Mouse (Mus musculus) retina, postnatal 1 day (tissue): ENCODE data around the gene Vcan.
"Not testable (repeated sequence)": the region's sequence is repeated elsewhere in the genome, so short reads cannot be mapped to it uniquely, and the experiment has no call there.

ENCODE experiments used
- DNase-seq: peaks from one replicate; pipeline ENCODE4 v3.0.0-alpha.2; 2012

Vcan gene

DNA sequence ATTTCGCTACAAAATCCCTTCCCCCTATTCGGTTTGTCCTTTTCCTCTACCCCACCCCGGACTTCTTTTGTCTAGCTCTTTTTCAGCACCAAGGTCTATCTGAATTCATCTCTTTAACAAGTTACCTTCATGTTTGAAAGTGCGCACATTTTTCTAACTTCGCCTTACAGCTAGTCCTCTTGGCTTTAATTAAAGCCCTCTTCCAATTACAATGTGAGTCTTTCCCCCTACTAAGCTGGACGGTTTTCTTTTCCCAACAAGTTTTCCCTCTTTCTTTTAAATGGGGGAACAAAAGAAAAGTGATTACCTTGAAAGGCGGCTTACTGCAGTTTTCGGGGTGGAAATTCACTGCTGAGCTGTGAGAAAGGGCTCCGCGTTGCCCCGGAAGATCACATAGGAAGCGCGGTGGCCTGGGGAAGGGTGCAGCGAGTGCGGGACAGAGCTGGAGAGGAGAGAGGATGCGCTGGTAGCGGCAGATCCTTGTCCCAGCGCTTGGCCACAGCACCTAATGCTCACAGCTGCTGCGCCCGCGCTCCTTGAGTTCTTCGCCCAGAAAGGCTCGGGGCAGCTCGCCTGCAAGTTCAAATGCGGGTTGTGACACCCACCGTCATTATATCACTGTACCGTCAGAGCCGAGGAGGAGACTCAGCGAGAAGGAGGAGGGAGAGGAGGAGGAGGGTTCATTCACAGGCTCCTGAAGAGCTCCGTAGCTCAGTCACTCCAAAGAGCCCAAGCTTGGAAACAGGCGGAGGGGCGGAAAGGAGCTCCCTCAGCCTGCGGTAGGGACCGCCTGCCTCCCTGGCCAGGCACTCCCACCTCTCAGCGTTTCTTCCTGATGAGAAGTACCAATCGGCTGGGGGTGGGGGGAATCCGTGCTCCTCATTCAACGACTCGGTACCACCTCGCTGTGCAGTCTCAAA lies at the start of gene Vcan:
Gene Vcan, minus strand, starts transcription at position 744 of the 920 bp plus-strand sequence.
- peak; percentile 66 for DNase-seq

DNA sequence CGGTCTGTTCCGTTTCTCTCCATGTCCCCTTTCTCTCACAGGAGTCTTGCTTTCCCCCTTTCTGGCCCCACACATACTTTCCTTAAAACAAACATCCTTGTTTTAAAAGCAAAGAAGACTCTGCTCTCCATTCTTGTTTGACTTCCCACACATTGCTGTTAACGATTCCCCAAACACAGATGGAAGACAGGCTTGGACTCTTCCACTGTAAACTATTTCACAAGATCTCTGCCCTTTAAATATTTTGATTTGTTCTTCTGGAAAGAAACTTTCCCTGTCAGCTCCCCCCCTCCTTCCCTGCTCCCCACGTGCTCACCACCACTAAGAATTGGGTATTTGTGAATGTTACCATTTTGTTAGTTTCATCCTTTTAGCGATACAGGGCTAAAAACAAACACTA lies 49.2 kb upstream of the Vcan start:
- DNase-seq: no peak

DNA sequence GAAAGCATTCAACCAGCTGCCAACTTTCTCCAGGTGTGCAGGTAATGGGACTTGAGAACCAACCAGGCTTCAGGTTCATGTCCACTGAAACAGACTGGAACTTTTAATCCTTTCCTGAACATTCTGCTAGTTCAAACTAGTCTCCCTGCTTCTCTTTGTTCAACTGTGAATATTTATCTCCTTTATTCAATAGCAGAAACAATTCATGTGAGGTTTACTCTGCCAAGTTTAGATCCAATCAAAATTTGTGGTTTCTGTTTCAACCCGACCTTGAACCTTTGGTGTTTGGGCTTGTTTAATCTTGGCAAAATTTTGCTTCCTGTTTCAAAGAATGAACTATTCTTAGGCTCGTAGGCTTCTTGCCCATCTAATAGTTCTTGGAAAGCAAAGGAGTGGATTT lies 40.6 kb upstream of the Vcan start:
- DNase-seq: no peak

DNA sequence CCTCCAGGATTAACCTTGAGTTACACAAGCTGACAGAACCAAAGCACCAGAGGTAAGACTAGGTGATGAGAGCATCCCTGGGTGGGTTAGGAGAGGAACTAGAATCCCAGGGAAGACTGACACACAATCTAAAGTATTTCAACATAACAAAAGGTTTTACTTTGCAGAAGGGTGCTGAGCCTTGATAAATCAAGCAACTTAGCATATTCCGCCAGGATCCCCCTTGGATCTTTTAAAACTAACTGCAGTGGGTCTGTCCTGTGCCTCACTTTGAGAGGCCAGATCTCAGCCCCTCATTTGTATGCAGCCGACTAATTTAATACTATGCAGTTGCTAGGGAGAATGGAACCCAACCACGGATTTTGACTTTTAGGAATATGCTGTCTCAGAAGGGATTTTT lies 38.0 kb upstream of the Vcan start:
- no peak for DNase-seq

DNA sequence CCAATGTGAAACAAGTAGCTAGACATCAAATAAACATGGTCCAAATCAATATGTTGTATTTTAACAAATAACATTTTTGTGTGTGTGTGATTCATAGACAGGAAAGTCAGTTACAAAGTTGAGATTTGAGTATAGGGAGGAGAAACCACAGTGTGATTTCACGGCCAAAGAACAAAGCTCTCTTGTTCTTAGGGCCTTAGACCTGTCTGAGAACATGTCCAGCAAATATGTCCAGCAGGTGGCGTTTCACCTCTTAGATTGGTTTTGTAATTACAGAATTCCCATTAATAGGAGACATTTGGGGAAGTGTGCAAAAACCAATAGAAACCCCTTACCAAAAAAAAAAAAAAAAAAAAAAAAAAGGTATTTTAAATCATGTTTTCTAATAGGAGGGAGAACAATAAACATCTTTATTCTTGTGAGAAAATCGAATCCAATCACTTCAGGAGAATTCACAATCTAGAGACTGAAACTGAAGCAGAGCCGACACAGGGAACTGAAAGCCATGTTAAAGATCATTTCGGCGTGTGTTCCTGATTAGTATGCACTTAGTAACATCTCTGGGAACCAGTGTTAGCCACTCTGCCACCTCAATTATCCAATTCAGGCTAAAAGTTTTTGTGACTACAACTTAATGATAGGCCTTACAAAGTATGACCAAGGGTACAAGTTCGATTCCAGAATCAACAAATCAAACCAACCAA lies 37.1 kb upstream of the Vcan start:
- DNase-seq: peak; percentile 86

DNA sequence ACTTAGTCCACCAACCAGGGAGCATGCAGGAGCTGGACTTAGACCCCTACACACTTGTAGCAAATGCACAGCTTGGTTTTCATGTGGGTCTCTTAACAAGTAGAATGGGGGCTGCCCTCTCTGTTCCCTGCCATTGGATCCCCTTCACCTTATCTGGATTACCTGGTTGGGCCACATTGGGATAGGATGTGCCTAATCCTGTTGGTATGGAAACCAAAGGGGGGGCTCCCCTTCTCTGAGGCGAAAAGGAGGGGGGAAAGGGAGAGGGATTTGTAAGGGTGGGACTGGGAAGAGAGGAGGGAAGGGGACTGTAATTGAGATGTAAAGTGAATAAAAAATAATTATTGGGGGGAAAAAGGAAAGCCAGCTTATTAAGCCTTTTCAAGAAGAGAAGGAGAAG lies 35.5 kb upstream of the Vcan start:
- no peak for DNase-seq

DNA sequence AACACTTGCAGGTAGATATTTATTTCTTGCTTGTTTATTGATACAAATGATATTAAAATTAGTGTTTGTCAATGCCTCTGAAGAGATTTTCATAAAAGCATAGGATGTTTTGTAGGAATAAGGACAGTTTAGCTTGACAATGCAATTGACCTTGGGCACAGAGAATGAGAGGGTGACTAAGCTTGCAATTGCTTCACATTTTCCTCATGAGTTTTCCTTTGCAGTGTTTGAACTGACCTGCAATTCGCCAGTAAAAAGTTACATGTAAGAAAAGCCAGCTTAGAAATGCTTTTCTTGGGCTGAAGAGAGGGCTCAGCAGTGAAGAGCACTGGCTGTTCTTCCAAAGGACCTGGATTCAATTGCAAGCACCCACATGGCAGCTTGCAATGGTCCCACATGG lies 34.8 kb upstream of the Vcan start:
- DNase-seq: no peak

DNA sequence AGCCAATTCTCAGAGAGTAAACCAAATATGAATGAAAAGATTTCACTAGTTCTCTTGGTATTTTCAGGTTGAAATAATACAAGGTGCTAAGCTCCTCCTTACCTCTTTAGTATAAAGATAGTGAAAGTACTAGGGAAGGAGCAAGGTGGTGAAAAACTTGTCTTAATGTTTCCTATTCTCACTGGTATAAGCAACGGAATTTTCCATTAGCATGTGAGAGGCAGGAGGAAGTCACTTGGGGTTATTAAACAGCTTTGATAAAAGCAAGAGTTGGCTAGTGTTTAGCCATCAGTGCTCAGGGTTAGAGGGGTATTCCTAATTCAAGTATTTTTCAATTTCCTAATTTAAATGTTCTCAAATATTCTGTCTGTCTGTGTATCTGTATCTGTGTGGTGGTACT lies 24.2 kb upstream of the Vcan start:
- no peak for DNase-seq

DNA sequence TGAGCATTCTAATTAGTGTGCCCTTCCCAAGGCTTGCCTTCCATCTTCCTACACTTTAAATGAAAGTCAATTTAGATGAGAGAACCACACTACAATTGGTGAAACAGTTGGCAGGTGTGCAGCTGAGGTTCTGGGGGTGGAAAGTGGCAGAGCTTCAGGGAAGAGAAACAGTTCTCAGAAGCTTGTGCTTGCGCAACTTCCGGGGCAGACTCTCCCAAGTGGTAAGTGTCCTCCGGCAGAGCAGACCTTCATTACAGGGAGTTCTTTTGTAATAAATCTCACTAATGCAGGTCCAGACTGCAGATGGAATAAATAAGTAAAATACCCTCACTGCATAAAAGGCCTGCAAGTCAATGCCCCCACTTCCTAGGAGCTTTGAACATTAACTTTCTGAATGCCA lies 23.7 kb upstream of the Vcan start:
- no peak for DNase-seq

DNA sequence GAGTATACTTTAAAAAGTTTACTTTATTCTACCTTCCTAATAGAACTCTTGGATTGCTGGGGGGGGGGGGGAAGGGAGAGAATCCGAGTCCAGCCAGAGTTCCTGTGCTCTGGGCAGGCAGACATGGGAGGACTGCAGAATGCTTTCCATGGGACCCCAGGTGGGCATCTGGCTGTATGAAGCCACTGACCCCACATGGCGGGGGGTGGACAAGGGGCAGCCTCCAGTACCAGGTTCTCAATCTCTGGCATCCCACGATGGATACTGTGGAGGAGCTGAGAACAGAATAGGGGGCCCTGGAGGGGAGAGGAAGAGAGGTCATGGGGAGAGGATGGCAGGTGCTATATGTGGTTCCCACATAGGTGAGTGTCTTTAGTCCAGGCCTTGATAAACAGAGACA lies 20.0 kb upstream of the Vcan start:
- no peak for DNase-seq

DNA sequence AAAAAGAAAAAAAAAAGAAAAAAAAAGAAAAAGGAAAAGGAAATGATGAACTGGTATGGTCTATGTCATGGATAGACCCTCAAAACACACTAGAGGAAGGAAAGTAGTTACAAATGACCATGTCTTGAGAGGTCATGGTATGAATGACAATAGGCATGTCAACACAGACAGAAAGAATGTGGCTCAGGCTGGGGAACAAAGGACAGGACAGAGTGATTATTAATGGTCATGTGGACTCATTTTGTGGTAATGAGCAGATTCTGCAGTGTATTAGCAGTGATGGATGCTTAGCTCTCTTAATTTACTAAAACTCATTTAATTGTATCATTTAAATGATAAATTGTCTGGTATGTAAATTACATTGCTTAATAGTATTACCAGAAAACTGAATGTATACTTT lies 14.0 kb upstream of the Vcan start:
- peak; percentile 40 for DNase-seq

DNA sequence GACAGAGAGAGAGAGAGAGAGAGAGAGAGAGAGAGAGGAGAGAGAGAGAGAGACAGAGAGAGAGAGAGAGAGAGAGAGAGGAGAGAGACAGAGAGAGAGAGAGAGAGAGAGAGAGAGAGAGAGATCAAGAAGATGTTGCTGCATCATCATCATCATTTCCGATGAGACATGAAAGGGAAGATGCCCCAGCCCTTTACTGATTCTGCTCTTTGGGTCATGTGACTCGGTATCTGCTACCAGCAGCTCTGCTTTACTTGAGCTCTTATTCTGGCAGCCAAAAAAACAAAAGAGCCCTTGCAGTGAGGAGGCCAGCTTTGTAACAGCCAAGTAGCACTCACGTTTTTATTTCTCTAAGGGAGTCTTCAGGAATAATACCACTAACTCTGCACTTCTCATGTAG lies 8.3 kb upstream of the Vcan start:
- not testable (repeated sequence) for DNase-seq

DNA sequence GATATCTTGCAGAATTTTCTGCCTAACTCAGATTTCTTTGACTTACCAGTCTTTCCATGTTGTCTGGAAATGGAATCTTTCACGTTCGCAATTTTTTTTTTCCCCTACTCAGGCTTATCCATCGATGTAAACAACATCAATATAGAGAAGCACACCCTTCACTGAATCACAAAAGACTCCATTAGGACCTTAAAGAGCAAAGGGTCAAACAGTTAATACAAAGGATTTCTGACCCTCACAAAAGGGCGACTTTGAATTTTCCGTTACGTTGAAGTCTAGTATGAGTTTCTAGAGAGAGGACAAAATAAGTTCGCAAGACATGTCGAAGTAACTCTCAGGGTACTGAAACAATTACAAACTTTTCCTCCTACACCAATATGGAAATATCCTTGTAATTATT lies 892 bp upstream of the Vcan start:
- no peak for DNase-seq

DNA sequence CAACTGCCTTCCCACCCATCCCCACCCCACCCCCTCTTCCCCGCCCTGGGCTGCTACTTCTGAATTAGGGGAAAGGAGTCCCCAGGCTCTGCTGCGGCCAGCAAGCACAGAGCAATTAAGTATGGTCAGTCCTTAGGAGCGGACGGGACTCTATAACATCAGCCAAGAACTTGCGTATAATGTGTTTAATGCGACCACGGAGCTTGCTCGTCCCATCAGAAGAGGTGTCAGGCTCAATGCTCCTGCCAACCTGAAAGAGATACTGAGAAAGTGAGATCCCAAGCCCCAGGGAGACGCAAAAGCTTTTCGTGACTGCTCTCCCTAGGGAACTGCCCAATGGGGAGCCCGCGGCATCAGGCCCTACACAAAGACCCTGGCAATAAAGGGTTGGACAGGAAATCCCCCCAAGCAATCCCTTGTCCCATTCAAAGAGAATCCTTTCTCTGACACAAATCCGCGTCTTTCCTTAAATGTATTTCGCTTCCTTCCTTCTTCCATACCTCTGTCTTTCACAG lies 434 bp upstream of the Vcan start:
- peak; percentile 50 for DNase-seq

DNA sequence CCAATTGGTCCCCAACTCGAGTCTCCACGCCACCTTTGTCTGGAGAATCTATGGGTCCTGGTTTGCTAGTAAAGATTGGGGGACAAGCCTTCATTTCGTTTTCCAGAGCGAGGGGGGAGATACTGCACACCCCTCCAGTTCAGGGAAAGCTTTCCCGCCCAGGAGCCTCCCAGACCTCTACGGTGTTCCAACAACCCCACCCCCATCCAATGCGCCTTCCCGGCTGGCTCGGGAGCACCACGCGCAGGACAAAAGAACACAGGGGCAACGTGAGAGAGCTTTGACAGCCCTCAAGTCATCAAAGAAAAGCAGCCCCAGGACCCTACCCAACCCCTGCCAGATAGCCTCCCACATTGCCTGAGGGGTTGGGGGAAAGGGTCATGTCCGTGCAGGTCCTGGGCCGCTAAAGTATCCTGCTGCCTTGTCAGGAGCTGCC lies 1.2 kb downstream of the Vcan start:
- DNase-seq: peak; percentile 61

DNA sequence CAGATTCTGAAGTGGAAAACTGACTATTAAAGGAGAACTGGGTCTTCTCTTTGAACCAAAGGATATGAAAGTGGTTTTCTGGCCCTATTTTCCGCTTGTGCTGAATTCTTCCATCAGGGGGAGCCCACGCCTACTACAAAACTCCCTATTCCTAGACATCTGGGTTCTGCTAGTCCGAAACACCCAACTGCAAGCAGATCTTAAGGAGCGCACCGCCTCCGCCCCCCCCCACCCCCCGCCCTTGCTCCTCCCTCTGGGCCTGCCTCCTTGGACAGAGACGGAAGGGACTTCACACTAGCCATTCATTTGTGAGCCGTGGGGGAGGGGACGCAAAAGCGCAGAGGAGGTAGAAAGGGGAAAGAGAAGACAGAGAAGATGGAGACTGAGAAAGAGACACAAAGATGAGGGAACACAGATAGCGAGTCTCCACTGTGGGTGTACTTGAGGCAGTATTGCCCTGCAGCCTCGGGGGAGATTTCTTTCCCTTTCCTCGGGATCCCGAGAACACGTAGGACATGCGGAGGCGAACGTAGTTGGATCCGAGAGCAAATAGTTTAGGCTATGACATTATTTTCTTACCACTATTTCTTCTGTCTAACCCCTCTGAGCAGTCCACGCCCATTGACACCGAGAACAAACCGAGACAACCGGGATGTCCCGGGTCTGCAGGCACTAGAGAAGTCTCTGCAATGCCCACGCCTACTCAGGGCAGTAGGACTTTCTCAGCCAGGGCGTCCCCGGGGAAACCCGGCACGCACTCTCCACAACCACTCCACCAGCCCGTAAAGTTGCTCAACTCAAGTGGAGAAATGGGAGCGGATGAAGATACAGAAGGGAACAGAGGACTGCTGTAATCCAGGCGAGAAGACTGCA lies 1.8 kb downstream of the Vcan start:
- peak; percentile 87 for DNase-seq

DNA sequence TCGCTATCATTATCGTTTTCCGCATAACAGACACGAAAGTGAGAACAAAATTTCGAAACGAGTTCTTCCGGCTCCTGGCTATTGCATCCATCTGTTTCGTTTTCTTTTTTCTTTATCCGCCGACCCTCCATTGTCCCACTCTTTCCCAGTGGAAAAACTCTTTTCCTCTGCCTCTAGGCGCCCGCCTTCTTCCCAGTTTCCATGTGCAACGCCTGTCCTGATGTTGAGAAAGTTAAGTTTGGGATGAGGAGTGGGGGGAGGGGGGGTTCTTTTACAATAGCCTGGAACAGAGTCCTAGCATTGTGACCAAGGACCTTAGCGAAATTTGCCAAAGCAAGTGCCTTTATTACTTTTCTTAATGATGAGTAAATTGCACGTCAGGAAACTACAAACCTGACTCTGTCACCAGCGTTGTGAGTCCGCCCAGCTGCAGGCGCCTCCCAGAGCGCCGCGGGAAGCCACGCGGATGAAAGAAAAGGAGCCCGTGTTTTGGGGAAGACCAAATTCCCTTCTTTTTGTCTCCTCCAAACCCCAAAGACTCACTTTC lies 2.5 kb downstream of the Vcan start:
- DNase-seq: no peak

DNA sequence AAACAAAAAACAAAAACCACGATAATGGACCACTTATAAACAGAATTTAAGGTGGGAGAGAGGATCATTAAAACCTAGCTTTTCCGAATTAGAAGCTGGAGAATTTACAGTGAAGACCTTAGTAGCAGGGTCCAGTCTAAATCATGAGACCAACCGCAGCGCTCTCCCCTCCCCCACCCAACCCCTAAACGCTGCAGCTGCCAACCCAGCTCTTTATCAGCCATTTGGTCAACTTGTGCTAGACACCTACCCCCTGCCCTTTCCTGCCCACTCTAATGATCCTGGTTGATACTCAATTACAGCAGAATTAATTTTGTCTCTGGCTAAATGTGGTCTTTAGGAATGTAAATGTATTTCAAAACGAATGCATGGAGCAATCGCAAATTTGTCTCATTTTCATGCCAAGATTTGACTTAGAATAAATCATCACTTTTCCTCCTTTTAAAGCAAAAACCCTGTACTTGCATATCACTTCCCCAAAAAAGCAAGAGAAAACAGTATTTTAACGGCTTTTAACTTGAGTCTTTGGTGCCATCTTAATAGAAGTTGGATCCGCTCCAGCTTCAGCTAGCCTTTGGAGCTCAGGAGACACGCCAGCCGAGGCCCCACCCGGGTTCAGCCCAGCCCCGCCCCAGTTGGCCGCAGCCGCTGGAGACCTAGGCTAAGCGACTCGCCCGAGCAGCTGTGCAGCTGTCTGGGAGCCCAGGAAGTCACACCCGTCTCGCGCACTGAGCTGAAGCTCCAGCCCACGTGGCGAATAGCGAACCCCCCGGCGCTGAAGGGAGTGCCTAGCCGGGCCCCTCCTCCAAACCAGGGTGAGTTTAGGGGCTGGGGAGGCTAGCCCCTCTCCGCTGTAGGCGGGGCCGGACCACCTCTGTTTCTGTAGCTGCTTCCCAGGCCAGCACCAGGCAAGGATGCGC lies 3.3 kb downstream of the Vcan start:
- DNase-seq: peak; percentile 80

DNA sequence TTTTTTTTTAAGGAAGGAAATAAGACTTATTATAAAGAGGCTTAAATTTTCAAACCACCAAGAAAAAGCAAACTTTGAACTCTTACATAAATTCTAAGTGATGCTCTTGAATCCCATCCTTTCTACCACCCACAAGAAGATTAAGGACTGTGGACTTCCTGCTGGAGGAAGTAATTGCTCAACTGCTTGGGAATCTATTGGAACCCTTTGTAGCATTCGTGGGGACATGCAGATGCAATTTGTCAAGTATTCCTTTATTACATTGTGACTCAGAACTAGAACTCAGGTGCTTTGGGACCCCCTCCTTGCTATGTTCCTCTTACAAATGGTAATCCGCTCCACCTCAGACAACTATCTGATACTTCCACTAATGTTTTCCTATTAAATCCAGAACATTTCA lies 4.0 kb downstream of the Vcan start:
- DNase-seq: no peak

DNA sequence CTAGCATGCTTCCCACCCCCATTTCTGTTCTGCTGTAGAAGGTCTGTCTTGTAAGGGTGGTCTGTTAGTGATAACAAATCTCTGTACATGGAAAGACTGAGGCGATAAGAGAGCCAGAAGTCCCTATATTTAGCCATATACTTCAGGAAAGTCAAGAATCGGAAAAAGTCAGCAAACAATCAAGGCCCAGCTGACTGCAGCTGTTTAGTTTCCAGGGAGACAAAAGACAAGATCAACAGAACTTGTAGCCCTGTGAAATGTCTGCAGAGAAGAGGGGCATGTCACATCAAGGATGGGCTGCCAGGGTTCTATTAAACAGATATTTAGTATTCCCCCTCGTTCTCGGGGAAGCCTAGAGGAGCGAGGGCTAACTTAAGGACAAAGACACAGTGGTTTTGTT lies 7.2 kb downstream of the Vcan start:
- no peak for DNase-seq

DNA sequence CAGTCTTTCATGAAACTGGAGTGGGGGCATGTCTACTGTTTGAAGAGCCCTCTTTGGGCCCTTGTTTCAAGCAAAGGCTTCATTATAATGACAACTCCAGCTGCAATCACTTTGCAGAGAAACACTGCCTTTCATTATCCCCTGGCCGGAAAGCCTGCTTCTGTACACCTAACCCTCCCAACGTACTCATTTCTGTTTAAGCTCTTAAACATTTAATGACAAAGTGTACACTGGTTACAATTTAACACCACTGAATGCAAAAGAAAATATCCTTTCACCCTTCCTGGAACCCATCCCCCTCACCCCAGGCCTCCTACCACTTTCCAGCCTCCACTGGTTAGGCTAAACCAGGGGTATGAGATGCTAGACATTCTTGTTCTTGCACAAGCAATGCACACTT lies 15.8 kb downstream of the Vcan start:
- no peak for DNase-seq

DNA sequence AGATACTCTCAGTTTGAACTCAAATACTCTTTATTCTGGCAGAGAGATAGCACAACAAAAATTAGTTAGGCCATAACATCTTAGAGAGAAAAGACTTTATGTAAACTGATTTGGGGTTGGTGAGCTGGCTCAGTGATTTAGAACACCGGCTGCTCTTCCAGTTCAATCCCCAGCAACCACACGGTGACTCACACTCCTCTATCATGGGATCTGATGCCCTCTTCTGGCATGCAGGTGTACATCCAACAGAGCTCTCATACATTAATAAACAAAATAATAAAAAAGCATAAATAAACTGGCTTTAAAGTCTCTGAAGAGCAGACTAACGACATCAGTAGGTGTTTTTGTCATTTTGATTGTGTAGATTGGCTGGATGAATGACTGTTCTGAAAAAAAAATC lies 21.8 kb downstream of the Vcan start:
- no peak for DNase-seq
